Mouse (Mus musculus): ENCODE results near the gene Spesp1.

GRCm38 (mm10) chr9:62232649-62233048 lies 49.4 kb downstream of the Spesp1 start:
- TF ChIP-seq CTCF (IDR thresholded peaks at IDR 0.05; ENCODE audit: low read depth) (no peak), EP300 (IDR thresholded peaks at IDR 0.05; ENCODE audit: low read depth) (no peak)
